Comparison of ENCODE assay signal across 24 mouse cellular contexts in the genomic region with DNA sequence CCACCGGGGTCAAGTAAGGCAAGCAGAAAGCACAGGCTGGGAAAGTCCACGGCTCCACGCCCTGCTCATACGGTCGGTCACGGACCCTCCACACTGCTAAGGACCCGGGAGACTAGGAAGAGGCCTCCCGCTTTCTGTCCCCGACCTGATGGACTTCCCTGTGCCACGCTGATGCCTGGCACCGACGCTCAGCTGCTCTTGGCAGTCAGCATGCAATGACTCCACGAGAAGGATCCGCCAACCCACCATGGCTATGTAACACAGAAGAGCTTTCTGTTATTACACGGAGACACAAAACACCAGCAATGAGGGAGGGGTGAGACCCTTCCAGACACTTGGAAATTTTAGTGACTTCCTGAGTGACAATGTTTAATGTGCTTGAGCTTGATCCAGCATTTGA.
A peak's percentile ranks its signal among the peaks of the same experiment; 100 is the strongest.
DNase-seq lines count a peak whose midpoint lies in the region; ATAC-seq and TF ChIP-seq lines count a peak whose summit lies in the region.
"Had no signal": no experiment of that assay in that cellular context is flagged by ENCODE, and none has a peak within 500 bp of the region (broad histone marks: within the 10 kb centered on the region; RNA-seq: fewer than 3 reads in every experiment).

No protein-coding gene starts in this region.

- DNase-seq in cerebellum, postnatal 10 days, result peak; percentile 48 to 52
- DNase-seq in gastrocnemius, adult 2 months, result peak; percentile 37
- DNase-seq in gastrocnemius, postnatal 36 days, result no peak
- peak; percentile 59 for DNase-seq in layer of hippocampus, adult 9-11 months
- no peak for DNase-seq in layer of hippocampus, postnatal 14 days (ENCODE audit: low spot score in 2 of 2)
- DNase-seq in right cerebral cortex, postnatal 4 days, result no peak
- DNase-seq: adrenal gland, postnatal 10 days; adrenal gland, postnatal 36 days; B cell, adult 2 months; gastrocnemius, postnatal 14 days; heart, adult 18-20 months; heart, postnatal 10 days; heart, postnatal 36 days had no signal

- H3K27ac ChIP-seq in gastrocnemius, adult 2 months, result no peak overlapping the region
- H3K27ac ChIP-seq: forebrain, embryonic 10.5 days; forebrain, embryonic 13.5 days; heart, embryonic 15.5 days; hindbrain, embryonic 10.5 days; hindbrain, embryonic 13.5 days; intestine, embryonic 15.5 days had no signal

- no peak overlapping the region for H3K4me3 ChIP-seq in gastrocnemius, adult 2 months
- H3K4me3 ChIP-seq: forebrain, embryonic 10.5 days; forebrain, embryonic 13.5 days; heart, embryonic 12.5 days; heart, embryonic 15.5 days; hindbrain, embryonic 10.5 days; hindbrain, embryonic 13.5 days; intestine, embryonic 15.5 days had no signal

- no peak for ATAC-seq in cerebellum, adult (ENCODE audit: insufficient number of reproducible peaks, low FRiP score, low TSS enrichment)
- ATAC-seq: forebrain, embryonic 13.5 days; forebrain, embryonic 16.5 days; hindbrain, embryonic 16.5 days; intestine, embryonic 15.5 days; Patski had no signal

- intact Hi-C loops in gastrocnemius, adult 2 months (cut with DNase I), result no loop called here
- intact Hi-C loops in gastrocnemius, postnatal 36 days (cut with DNase I), result no loop called here

- TF ChIP-seq CTCF in gastrocnemius, adult 2 months (IDR thresholded peaks at IDR 0.05), result no peak

Comparison
In these comparisons a context has a peak if more than half of its experiments do, and no peak if none do; other contexts are left out.
1. DNase-seq: peak in cerebellum, postnatal 10 days (2 of 2), gastrocnemius, adult 2 months (single experiment) and layer of hippocampus, adult 9-11 months (single experiment); none in gastrocnemius, postnatal 36 days (0 of 2), layer of hippocampus, postnatal 14 days (0 of 2) and right cerebral cortex, postnatal 4 days (single experiment).